Mouse (Mus musculus): ENCODE data around the gene Kcnk16. TPM values are rescaled to one million over a fixed set of nuclear protein-coding genes. Genes with fewer than 3 reads are reported as not detected.

Kcnk16 gene
- polyA plus RNA-seq (2012; rRNA removed), result 4.8 and 7.1 TPM in 2 replicates

GRCm38 (mm10) chr14:20269082-20269809 lies at the start of gene Kcnk16:
Gene Kcnk16 (minus strand): TSS chr14:20269199.

GRCm38 (mm10) chr14:20294117-20294892 lies 25.3 kb upstream of the Kcnk16 start, which contains the start of gene Nudt13:
Gene Nudt13 (plus strand): TSS chr14:20294697.

Other genes starting within 250 kb of the Kcnk16 start
- gene Saysd1, start 130.7 kb downstream of the Kcnk16 start, polyA plus RNA-seq (2012; rRNA removed), result 3.7 and 5.8 TPM in 2 replicates
- gene Kcnk5, start 87.4 kb downstream of the Kcnk16 start, polyA plus RNA-seq (2012; rRNA removed), result 5.2 and 5.4 TPM in 2 replicates
- gene Nudt13, start 25.5 kb upstream of the Kcnk16 start, polyA plus RNA-seq (2012; rRNA removed), result 5.1 and 6.1 TPM in 2 replicates
- gene Ecd, start 78.9 kb upstream of the Kcnk16 start, polyA plus RNA-seq (2012; rRNA removed), result 4.6 and 5.2 TPM in 2 replicates
- gene Fam149b, start 79.0 kb upstream of the Kcnk16 start, polyA plus RNA-seq (2012; rRNA removed), result 5.1 and 7.6 TPM in 2 replicates
- 5.8 and 8.3 TPM in 2 replicates for gene Dnajc9, start 119.7 kb upstream of the Kcnk16 start, polyA plus RNA-seq (2012; rRNA removed)
- 18.7 and 32.5 TPM in 2 replicates for gene Mrps16, start 124.4 kb upstream of the Kcnk16 start, polyA plus RNA-seq (2012; rRNA removed)
- gene Cfap70, start 183.0 kb upstream of the Kcnk16 start, polyA plus RNA-seq (2012; rRNA removed), result not detected in 2 replicates
- 67.7 and 69.2 TPM in 2 replicates for gene Anxa7, start 210.9 kb upstream of the Kcnk16 start, polyA plus RNA-seq (2012; rRNA removed)
- gene Mss51, start 227.7 kb upstream of the Kcnk16 start, polyA plus RNA-seq (2012; rRNA removed), result 0.05 and 0.18 TPM in 2 replicates

All from stomach, adult 2 months (tissue).